Mouse (Mus musculus): Measurements from ENCODE around the gene Tpt1. TPM values are rescaled to one million over a fixed set of nuclear protein-coding genes. Genes with fewer than 3 reads are reported as not detected.
"Not testable (repeated sequence)": the region's sequence is repeated elsewhere in the genome, so short reads cannot be mapped to it uniquely, and the experiment has no call there.

The Tpt1 gene
- total RNA-seq, 1 experiment from 2014 or later = 893 TPM

DNA sequence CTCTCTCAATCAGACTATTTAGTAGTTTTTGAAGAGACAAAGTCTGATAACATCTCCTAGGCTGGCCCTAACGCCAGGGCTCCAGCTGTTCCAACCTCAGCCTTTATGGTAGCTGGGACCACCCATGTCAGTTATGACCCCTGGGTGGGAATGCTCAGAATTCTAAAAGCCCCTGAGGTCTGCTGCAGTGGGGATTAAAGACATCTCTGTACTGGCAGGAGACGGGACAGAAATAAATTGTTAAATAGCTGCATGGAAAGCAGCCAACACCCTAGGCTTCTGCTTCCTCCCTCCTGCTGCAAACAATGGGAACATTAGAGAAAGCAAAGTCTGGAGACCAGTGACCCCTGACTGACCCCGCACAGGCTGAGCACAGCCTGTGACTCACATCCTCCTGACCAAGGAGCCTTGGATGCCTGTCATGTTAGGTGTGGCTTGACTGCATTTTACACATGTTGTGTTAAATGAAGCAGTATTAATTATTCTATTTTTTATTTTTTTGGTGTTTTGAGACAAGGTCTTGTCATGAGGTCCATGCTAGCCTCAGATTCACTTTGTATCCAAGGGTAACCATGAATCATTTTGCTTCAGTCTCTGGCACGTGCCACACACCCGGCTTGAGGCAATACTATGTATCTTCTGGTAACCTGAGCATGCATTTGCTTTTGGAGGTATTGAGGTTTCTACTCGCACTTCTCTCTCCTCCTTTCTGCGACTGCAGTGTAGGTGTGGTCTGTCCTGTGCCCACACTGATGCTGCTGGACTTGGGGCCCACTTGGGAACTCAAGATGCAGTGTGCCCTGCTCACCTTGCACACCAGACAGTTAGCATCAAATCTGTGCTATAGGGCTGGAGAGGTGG lies 18.9 kb downstream of the Tpt1 start:
- ATAC-seq (replicated peaks in 1 of 2; ENCODE audit: insufficient read depth in 1 of 2, low FRiP score in 2 of 2, low TSS enrichment in 1 of 2, low read depth in 1 of 2, poor library complexity in 2 of 2, severe bottlenecking in 2 of 2) = peak; percentile 65 to 80

DNA sequence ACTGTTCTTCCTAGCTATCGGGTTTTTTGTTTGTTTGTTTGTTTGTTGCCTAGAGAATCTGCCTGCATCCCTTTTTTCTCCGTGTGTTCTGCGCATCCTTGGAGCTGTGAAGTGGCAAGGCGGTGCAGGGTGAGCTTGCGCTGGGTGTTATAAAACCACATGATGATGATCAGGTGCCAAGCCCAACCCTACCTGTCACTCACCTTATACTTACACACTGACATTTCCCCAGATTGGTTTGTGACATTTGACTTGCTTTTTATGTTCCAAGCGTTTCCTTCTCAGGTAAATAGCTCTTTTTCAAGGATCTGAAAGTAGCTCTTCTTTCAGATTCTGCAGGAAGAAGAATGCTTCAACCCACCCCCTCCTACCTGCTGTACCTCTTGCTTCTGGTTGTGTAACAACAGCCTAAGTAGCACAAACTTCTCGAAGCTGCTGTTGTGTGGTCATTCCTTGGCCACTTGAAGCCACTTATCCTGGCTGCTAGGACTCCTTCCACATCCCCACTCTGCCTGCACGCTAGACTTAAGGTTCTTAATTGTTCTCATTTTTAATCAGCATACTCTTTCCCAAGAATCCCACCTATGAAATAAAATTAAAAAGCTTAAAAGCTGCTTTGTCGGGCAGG lies 21.9 kb downstream of the Tpt1 start:
- no peak for ATAC-seq (replicated peaks in 1 of 2; ENCODE audit: insufficient read depth in 1 of 2, low FRiP score in 2 of 2, low TSS enrichment in 1 of 2, low read depth in 1 of 2, poor library complexity in 2 of 2, severe bottlenecking in 2 of 2)

- not testable (repeated sequence) for ATAC-seq (replicated peaks in 1 of 2; ENCODE audit: insufficient read depth in 1 of 2, low FRiP score in 2 of 2, low TSS enrichment in 1 of 2, low read depth in 1 of 2, poor library complexity in 2 of 2, severe bottlenecking in 2 of 2)
Observed at GRCm38 (mm10) chr14:75868028-75868427, 23.1 kb downstream of the Tpt1 start.

DNA sequence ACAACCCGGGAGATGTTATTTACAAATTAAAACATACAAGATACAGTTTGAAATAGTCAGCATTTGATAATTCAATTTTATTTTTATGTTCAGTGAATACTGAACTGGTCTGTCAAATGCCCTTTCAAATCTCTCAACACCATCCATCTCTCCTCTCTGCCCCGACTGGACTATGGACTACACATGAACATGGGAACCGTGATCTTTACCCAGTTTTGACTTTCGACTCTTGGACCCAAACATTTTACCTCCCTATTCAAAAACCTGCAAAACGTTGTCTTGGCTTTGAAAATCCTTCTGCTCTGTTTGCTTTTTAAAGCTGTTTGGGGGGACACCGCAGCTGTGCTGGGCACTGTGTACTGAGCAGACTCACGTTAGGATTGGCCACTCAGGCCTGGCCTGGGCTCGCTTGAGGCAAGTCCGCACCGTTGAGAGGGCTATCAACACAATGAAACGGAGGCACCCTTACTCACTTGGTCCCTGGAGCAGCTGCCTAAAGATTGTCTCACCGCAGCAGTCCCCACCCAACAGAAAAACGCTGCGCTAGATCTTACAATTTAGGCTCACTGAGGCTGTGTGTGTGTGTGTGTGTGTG lies 25.0 kb downstream of the Tpt1 start:
- no peak for ATAC-seq (replicated peaks in 1 of 2; ENCODE audit: insufficient read depth in 1 of 2, low FRiP score in 2 of 2, low TSS enrichment in 1 of 2, low read depth in 1 of 2, poor library complexity in 2 of 2, severe bottlenecking in 2 of 2)

GRCm38 (mm10) chr14:75870631-75871030 lies 25.7 kb downstream of the Tpt1 start:
- ATAC-seq (replicated peaks in 1 of 2; ENCODE audit: insufficient read depth in 1 of 2, low FRiP score in 2 of 2, low TSS enrichment in 1 of 2, low read depth in 1 of 2, poor library complexity in 2 of 2, severe bottlenecking in 2 of 2) = 0 out of 4 replicates have a peak, but pooled peaks of 1 of the 2 experiments have one; percentile 56

GRCm38 (mm10) chr14:75871111-75871510 lies 26.2 kb downstream of the Tpt1 start:
- ATAC-seq (replicated peaks in 1 of 2; ENCODE audit: insufficient read depth in 1 of 2, low FRiP score in 2 of 2, low TSS enrichment in 1 of 2, low read depth in 1 of 2, poor library complexity in 2 of 2, severe bottlenecking in 2 of 2) = no peak

DNA sequence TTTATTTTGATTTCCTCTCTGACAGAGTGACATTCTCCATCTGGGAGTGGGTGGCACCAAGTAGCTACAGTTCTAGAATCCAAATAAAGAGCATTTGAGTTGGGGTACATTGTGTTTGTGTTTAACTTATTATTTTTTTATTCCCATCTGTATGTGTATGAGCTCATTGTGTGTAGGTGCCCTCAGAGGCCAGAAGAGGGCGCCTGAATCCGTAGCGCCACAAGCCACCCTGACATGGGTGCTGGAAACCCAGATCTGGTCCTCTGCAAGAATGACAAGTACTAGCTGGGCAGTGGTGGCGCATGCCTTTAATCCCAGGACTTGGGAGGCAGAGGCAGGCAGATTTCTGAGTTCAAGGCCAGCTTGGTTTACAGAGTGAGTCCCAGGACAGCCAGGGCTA lies 26.9 kb downstream of the Tpt1 start:
- no peak for ATAC-seq (replicated peaks in 1 of 2; ENCODE audit: insufficient read depth in 1 of 2, low FRiP score in 2 of 2, low TSS enrichment in 1 of 2, low read depth in 1 of 2, poor library complexity in 2 of 2, severe bottlenecking in 2 of 2)

DNA sequence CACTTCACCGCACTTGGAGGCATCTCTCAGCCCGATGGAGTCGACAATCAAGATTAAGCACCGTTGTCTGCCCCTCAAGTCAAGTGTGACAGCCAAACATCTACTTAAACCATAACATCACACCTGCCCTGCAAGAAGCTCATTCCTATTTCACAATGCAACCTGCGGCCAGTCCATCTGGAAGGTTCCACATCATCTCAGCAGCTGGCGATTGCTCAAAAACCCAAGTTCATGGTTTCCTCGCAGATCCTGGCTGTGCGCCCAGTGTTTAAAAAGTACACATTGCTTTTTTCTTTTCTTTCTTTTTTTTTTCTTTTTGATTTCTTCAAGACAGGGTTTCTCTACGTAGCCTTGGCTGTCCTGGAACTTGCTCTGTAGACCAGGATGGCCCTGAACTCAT lies 28.7 kb downstream of the Tpt1 start:
- ATAC-seq (replicated peaks in 1 of 2; ENCODE audit: insufficient read depth in 1 of 2, low FRiP score in 2 of 2, low TSS enrichment in 1 of 2, low read depth in 1 of 2, poor library complexity in 2 of 2, severe bottlenecking in 2 of 2) = 0 out of 4 replicates have a peak, but pooled peaks have one; percentile 34 to 42

- ATAC-seq (replicated peaks in 1 of 2; ENCODE audit: insufficient read depth in 1 of 2, low FRiP score in 2 of 2, low TSS enrichment in 1 of 2, low read depth in 1 of 2, poor library complexity in 2 of 2, severe bottlenecking in 2 of 2) = peak; percentile 59 to 73
Observed at GRCm38 (mm10) chr14:75876320-75877043, 31.6 kb downstream of the Tpt1 start.

DNA sequence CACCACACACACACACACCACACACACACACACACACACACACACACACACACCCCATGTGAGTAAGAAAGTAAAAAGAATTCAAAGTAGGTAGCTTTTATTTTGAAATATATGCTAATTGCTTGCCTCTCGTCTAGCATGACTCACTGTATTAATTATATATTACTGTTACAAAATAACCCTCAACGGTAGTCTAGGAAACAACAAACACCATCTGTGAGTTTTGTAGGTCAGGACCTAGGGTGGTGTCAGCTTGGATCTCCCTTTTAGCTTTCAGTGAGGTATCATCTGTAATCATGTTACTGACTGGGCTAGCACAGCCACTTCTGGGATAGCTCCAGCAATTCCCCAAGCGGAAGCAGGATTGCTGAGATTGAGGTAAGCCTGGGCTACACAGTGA lies 32.4 kb downstream of the Tpt1 start:
- no peak for ATAC-seq (replicated peaks in 1 of 2; ENCODE audit: insufficient read depth in 1 of 2, low FRiP score in 2 of 2, low TSS enrichment in 1 of 2, low read depth in 1 of 2, poor library complexity in 2 of 2, severe bottlenecking in 2 of 2)

- no peak for ATAC-seq (replicated peaks in 1 of 2; ENCODE audit: insufficient read depth in 1 of 2, low FRiP score in 2 of 2, low TSS enrichment in 1 of 2, low read depth in 1 of 2, poor library complexity in 2 of 2, severe bottlenecking in 2 of 2)
Observed at GRCm38 (mm10) chr14:75878980-75879379, 34.1 kb downstream of the Tpt1 start.

GRCm38 (mm10) chr14:75881856-75882255 lies 37.0 kb downstream of the Tpt1 start:
- no peak for ATAC-seq (replicated peaks in 1 of 2; ENCODE audit: insufficient read depth in 1 of 2, low FRiP score in 2 of 2, low TSS enrichment in 1 of 2, low read depth in 1 of 2, poor library complexity in 2 of 2, severe bottlenecking in 2 of 2)

- ATAC-seq (replicated peaks in 1 of 2; ENCODE audit: insufficient read depth in 1 of 2, low FRiP score in 2 of 2, low TSS enrichment in 1 of 2, low read depth in 1 of 2, poor library complexity in 2 of 2, severe bottlenecking in 2 of 2) = no peak; a peak in 1 of 4 replicates
Observed at GRCm38 (mm10) chr14:75883330-75883729, 38.4 kb downstream of the Tpt1 start.

GRCm38 (mm10) chr14:75883873-75884272 lies 39.0 kb downstream of the Tpt1 start:
- no peak for ATAC-seq (replicated peaks in 1 of 2; ENCODE audit: insufficient read depth in 1 of 2, low FRiP score in 2 of 2, low TSS enrichment in 1 of 2, low read depth in 1 of 2, poor library complexity in 2 of 2, severe bottlenecking in 2 of 2)

GRCm38 (mm10) chr14:75892118-75892517 lies 47.2 kb downstream of the Tpt1 start:
- ATAC-seq (replicated peaks in 1 of 2; ENCODE audit: insufficient read depth in 1 of 2, low FRiP score in 2 of 2, low TSS enrichment in 1 of 2, low read depth in 1 of 2, poor library complexity in 2 of 2, severe bottlenecking in 2 of 2) = no peak
